Mouse (Mus musculus) embryo, embryonic 9.5 days (tissue): ENCODE measurements around the gene Anxa3.
A peak's percentile ranks its signal among the peaks of the same experiment; 100 is the strongest.

Experiments
- DNase-seq: peaks from one replicate; pipeline ENCODE4 v3.0.0-alpha.2; 2017; ENCODE audit errors: extremely low spot score

The Anxa3 gene

DNA sequence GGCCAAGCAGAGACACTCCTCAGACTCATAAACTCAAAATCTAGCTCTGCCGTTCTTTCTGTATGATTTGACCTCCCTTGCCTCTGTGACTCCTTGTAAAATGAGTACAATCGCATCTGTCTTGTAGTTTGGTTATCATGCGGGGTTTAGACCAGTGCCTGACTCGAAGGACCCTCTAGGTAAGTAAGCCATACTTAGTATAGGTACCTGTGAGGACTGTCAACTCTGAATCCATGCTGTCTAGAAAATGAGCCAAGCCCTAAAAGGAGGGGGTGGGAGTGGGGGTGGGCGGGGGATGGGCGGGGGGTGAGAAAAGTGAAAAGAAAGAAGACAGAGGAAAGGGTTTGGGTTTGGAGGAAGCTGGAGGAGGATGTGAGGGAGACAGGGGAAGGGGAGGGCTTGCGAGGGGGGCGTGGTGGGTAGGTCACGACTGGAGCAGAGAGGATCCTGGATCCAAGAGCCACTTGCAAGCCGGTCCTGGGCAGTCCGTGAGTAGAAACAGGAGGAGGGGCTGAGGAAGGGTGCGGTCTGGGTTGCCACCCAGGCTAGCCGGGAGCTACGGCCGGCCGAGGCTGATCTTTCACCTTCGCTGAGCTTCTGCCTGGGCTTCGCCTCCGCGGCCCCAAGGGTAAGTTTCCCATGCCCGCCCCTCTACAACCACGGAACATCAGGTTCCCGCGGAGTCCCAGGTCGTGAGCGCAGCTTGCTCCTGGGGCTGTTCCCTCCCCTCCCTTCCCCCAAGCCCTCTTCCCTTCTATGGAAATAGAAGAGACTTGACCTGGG lies at the start of gene Anxa3:
Anxa3 (plus strand) TSS at position 404 of the 783 bp plus-strand sequence.
- peak; percentile 58 for DNase-seq

DNA sequence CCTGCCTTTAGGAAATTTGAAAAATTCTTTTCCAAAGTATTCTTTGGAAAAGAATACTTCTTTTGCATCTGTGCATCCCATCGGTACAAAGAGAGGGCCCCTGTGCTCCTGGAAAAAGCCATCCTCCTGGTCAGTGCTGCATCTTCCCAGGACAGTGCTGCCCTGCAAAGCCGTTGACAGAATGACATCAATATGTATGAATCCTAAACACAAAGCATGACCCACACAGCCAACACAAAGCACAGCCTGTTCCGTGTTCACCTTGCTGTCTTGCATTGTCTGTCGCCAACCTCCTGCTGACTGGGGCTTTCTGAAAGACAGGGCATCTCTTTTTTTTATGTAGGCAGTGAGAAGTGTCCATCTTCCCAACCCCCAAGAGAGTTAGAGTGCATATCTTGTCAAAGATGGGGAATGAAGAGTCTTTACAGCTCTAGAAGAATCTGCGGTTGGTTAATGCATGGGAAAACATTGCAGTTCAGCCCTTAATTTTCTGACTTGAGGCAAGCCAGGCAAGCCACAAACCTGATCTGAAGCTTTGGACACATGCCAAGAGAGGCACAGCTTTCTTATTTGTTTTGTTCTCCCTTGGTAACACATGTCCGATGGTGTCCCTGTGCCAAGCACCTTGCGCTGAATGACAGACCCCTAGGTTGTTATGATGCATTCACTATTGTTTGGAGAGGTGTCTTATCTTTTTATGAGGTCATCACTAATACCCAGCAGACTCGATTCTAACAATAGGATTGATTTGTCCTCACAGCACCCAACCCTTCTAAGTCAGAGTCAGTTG lies 45.7 kb upstream of the Anxa3 start:
- DNase-seq, result no peak

DNA sequence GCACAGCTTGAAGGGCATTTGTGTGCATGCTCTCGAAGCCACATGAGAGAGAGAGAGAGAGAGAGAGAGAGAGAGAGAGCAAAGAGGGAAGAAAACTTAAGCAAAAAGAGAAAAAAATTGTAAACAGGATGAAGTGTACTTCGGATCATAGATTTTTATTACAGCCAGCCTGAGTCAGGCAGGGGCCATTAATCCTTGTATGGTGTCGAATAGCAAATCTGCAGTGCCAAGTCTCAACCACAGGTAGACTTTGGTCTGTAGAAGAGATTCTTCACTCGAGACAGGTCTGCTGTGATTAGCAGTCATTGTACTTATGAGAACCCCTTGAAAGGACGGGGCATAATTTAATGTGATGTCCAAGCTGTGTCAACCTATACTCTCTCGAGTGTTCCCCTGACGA lies 35.5 kb upstream of the Anxa3 start:
- no peak for DNase-seq

- no peak for DNase-seq
Measured at GRCm38 (mm10) chr5:96762021-96762420, 31.1 kb upstream of the Anxa3 start.

- DNase-seq, result peak; percentile 69
Measured at GRCm38 (mm10) chr5:96768846-96769471, 24.2 kb upstream of the Anxa3 start.

DNA sequence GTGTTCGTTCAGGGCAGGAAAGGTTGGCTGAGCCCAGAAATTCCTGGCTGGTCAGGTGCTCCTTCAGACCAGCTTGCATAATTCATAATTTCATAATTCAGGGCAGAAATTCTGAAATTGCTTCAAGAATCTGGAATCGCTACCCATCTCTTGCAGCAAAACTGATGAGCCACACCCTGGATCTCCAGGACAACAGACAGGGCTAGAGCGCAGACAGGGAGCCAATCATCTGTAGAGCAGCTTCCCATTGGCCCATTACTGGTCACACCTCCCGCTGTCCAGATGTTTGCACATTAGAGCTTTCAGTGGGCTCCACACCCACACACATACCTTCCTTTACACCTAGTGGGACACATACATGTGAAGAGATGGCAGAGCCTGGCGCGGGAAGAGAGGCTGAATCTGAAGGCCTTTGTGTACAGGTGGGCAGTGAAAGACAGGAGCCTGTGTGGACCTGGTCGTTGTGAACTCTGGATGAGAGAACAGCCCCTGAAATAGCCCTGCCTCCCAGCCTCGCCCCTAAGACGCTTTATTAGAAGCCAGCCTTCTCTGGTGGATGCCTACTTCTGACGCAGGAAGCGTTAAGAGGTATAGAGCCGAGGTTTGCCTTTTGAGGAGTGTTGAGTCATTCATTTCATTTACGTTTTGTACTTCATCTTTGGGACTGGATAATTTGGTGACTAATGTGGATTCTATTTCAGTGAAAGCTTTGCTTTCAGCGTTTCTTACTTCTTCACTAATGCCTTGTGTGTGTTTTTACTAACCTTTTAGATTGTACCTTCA lies 9.4 kb upstream of the Anxa3 start:
- no peak for DNase-seq

- DNase-seq, result no peak
Measured at GRCm38 (mm10) chr5:96785096-96785495, 8.0 kb upstream of the Anxa3 start.

- no peak for DNase-seq
Measured at GRCm38 (mm10) chr5:96792422-96792821, 717 bp upstream of the Anxa3 start.

GRCm38 (mm10) chr5:96793953-96794635 lies 955 bp downstream of the Anxa3 start:
- DNase-seq, result no peak

GRCm38 (mm10) chr5:96795752-96796151 lies 2.6 kb downstream of the Anxa3 start:
- no peak for DNase-seq

DNA sequence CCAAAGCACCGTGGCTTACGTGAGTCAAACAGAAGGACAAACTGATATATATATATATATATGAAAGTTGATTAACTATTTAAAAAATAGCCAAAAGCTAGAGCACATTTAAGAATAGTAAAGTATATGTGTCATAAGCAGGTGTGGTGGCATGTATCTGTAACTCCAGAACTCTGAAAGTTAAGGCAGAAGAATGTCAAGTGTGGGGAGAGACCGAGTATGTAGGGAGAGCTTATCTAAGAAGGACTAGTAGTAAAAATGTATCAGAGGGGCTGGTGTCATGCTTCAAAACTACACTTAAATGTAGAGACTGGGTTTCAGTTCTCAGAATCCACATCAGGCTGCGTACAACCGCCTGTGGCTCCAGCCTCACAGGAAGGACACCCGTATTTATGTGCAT lies 4.3 kb downstream of the Anxa3 start:
- DNase-seq, result no peak

GRCm38 (mm10) chr5:96799165-96799564 lies 6.0 kb downstream of the Anxa3 start:
- DNase-seq, result no peak

DNA sequence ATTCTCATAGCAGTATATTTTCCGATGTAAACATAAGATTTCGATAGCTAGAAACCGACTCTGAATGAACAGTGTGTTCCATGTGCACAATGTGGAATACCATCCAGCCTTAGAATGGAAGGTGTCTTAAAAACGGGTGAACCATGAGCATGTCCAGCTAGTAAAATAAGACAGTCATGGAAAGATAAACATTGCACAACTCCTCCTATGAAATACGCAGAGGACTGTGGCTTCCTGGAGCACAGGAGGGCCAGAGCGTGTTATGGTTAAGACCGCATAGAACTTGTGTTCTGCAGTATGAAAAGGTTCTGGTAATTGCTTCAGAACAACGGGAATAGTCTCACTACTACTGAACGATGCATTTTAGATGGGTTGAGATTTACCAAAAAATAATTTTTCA lies 6.8 kb downstream of the Anxa3 start:
- DNase-seq, result no peak

DNA sequence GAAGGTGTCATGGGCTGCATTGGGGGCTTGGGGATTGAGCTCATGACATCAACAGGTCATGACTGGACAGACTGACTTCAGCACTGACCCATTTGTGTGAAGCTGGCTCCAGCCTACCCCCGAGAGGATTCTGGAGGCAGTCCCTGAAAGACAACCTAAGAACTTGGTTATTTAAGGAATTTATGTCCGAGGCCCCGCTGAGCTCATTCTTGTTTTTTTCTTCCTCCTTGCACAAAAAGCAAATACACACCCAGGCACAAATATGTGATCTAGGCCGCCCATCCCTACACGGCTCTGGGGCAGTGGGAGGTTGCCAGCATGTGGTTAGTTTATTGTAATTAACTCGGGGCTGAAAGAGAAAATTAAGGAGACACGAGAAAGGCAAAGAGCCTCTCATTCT lies 9.0 kb downstream of the Anxa3 start:
- DNase-seq, result peak; percentile 14

DNA sequence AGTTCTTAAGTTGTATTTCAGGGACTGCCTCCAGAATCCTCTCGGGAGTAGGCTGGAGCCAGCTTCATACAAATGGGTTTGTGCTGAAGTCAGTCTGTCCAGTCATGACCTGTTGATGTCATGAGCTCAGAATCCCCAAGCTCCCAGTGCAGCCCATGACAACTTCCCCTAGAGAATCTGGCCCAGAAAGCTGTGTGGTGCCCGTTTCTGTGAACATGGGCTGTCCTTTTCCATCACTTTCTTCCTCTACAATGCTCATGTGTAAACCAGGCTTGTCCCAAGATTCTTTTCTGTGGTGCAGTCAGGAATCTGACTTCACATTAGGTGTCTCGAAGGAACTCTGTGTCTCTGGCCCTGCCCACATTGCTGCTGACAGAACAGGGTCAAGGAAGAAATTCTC lies 10.0 kb downstream of the Anxa3 start:
- no peak for DNase-seq

DNA sequence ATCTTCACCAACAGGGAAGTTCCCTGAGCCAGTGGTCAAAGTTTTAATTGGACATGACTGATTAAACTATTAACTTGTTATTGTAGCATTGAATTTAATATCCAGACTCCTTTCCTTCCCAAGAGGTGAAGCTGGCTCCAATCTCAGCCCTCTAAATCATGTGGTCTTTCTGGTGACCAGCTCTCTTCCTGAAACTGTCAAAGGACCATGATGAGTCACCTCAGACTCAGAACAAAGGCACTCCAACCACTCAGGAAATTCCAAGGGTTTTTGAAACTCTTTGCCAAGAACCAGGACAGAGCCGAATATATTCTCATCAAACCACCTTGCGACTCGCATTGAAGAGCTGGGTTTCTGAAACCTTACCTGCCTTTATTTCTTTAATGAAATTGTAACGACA lies 11.2 kb downstream of the Anxa3 start:
- DNase-seq, result no peak

DNA sequence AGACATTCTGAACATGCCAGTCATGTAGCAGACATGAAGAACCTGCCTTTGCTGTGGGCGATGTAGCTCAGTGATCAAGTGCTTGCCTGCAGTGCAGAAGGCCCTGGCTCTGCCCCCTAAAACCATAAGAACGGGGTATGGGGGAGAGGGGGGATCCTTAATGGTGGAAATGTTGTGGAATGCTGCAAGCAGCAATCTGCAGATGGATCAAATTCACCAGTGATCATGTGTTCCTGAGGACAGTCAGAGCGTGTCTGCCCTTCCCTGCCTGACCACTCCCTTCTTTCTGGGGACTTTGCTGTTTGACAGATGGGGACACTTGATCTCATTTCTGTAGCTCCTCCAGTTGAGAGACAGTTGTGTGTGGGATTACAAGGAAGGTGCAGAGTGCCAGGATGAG lies 11.7 kb downstream of the Anxa3 start:
- DNase-seq, result no peak

DNA sequence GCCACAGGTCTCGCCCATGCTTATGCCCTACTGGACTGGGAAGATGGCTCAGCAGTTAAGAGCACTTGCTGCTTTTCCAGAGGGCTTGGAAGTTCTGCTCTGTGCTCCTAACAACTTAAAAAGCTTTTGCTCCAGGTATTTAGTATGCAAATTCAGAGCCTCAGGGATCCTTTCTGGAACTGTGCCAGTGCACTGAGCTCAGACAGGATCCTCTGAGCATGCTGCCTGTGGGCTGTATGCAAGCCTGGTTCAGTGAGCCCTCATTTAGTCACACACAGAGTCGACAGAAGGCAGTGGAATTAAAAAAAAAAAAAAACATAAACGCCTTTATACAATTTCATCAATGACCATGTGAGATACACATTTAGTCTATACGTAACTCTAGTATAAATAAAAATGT lies 17.5 kb downstream of the Anxa3 start:
- no peak for DNase-seq

GRCm38 (mm10) chr5:96824769-96825327 lies 31.7 kb downstream of the Anxa3 start:
- no peak for DNase-seq

- DNase-seq, result no peak
Measured at GRCm38 (mm10) chr5:96827176-96827575, 34.0 kb downstream of the Anxa3 start.

DNA sequence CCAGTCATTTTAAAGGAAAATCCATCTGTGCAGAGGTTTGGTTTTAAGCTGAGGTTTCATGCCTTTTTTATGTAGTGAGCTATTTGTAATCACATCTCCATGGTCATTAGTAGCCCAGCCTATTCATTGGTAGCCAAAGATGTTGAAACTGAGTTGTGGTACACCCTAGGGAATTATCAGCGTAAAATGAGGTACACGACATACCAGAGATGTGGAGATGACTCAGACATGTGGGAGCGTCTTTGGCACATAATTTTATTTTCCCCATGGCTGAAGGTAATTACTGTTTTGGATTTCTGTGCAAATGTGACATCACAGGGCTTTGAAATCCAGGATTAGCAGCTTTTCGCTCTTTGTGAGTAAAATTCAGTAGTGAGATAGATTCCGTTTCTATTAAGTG lies 41.2 kb downstream of the Anxa3 start:
- DNase-seq, result no peak
